Mouse (Mus musculus) hematopoietic stem cell, adult 5-6 weeks (primary cell): ENCODE measurements around the gene Dbt. TPM values are rescaled to one million over a fixed set of nuclear protein-coding genes. Genes with fewer than 3 reads are reported as not detected.
"Not testable (repeated sequence)": the region's sequence is repeated elsewhere in the genome, so short reads cannot be mapped to it uniquely, and the experiment has no call there.

Experiments
- ATAC-seq, 2 experiments: fragments of 125-278 bp in 1 of 2; replicated peaks in 1 of 2; 2 replicates each; pipeline ENCODE4 v1.8.0; 2016 to 2017; ENCODE audit warnings: inconsistent platforms in 2 of 2, mild to moderate bottlenecking in 2 of 2, moderate number of reproducible peaks in 2 of 2, low read depth in 1 of 2, moderate TSS enrichment in 1 of 2; ENCODE audit not compliant: low FRiP score in 2 of 2, poor library complexity in 2 of 2, severe bottlenecking in 2 of 2, insufficient read depth in 1 of 2, low TSS enrichment in 1 of 2
- total RNA-seq: library from RNA; stranded (forward); fragments of 172-1452, 232-1000 nt; gene quantifications from 2 replicates; pipeline ENCODE4 v1.2.3, GENCODE M21; 2017

Dbt gene
- total RNA-seq, 1 experiment from 2014 or later: 17.0 TPM

- ATAC-seq: no peak
Measured at GRCm38 (mm10) chr3:116529741-116530140, 16.9 kb downstream of the Dbt start.

GRCm38 (mm10) chr3:116530826-116531225, 18.0 kb downstream of the Dbt start:
- ATAC-seq: no peak

DNA sequence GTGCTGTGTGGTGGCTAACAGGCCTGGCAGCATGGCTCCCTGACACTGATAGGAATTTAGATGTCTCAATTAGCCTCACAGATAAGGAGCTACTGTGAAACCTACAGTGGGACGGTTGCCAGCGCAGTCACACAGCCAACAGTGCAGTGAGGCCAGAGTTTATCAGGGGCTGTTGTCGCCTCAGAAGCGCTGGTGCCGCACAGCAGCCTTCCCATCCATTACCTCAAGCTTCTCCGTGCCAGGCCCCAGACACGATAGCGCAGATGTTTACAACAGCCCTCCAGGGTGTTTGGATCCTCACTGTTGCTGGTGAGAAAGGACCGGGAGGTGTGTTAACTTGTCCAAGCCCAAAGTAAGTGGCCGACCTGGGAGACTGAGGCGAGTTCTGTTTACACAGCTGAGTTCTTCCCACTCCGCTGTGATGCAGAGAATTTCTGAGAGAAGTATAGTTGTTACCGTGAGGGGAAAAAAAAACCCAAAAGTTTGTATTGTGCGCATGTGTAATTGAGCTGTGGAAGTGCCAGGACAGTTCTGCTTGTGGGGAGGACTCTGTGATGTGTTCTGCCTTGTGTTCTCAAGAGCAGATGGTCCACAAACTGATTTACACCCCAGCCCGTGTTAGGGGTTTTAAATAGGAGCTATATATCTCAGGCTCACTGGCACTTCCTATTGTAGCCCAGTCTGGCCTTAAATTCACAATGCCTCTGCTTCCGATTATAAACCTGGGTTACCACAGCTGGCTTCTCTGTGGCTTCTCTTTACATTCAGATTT, 23.7 kb downstream of the Dbt start:
- peak; percentile 34 to 67; a peak in 1 of 4 replicates for ATAC-seq

DNA sequence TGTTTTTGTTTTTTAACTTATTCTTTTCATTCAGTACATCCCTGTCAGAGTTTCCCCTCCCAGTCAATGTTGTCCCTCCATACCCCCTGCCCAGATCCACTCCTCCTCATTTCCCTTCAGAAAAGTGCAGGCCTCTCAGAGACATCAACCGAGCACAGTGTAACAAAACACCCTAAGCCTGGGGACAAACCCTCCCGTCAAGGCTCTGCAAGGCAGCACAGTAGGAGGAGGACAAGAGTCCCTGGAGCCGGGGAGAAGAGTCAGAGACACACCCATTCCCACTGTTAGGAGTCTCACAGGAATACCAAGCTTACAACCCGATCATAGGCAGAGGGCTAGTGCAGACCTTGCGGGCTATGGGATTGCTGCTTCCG, 24.3 kb downstream of the Dbt start:
- no peak for ATAC-seq

DNA sequence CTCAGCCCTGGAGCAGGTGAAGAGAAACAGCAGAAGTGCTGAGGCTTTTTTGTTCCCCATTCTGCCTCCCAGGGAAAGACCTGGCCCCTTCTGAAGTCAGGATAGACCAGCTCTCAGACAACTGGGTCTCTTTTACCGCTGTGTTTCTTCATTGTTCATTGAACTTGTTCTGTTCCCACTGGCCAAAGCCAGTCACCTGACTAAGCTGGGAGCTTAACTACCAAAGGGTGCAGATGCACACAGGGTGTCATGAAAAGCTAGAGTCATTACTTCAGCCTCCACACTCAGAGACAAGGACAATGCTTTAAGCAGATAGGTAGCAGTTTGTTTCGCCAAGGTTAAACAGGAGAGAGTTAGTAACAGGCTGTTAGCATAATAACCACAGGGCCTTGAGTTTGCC, 29.2 kb downstream of the Dbt start:
- peak; percentile 2 to 4; a peak in 1 of 4 replicates for ATAC-seq

GRCm38 (mm10) chr3:116542532-116542931, 29.7 kb downstream of the Dbt start:
- peak; percentile 78 to 79 for ATAC-seq

GRCm38 (mm10) chr3:116547430-116547829, 34.6 kb downstream of the Dbt start:
- no peak for ATAC-seq

DNA sequence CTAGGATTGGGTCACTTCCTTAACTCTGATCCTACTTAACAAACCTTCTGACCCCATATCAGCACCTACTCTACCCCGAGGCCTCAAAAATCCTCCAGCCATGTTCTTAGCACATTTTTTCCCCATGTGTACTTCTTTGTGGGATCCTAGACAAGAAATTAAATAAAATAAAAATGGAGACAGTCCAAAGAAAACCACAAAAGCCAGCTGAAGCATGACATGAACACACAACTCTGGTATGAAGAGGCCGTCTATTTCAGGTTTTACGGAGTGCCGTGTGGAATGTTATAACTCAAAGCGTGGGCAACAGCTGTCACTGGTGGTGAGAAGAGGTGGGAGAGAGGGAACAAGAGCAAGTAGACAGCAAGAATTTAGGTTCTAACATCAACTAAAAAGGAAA, 38.5 kb downstream of the Dbt start:
- no peak for ATAC-seq

GRCm38 (mm10) chr3:116561315-116561714, 48.4 kb downstream of the Dbt start:
- ATAC-seq: not testable (repeated sequence)

DNA sequence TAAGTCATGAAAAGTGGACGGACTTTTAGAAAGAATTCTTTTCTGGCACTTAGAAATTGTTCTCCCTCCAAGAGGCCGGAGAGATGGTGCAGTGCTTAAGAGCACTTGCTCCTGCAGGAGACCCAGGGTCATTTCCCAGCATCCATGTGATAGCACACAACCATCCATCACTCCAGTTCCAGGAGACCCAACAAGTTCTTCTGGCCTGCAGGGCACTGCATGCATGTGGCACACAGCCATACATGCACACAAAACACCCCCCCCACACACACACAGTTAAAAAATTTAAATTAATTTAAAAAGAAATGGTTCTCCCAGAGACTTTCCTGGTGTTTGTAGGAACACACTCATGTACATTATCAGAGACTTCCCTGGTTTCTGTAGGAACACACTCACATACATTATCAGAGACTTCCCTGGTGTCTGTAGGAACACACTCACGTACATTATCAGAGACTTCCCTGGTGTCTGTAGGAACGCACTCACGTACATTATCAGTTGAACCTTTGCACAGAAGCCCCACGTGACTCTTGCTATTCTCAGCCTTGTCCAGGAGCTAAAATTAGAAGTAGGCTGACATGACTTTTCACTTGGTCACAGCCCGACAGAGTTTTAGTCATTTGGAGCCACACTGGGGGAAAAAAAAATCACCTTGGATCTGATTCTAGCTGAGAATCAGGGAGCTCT, 49.7 kb downstream of the Dbt start, which contains the start of gene Lrrc39:
Gene Lrrc39 (plus strand): TSS at position 566 of the 687 bp plus-strand sequence.
- ATAC-seq: peak; percentile 56 to 80

DNA sequence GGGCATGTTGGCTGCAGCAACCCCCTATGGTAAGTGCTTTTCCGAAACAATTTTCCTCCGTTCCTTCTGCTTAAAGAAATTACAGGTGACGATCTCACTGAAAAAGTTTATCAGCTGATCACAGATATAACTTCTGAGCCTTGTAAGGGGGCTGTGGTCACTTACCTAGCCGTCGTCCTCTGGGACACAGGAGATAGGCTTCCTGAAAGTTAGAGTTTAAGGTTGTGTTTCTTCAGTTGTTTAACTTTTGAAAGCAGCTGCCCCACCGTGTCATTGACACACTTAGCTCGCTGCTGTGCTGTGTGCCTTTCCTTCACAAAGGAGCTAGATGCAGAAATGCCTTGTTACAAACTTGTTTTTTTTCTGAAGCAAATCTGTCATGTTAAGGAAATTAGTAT, 50.2 kb downstream of the Dbt start:
- peak in 1 of 2 experiments; percentile 38; a peak in 1 of 4 replicates for ATAC-seq

- ATAC-seq: peak; percentile 58 to 71
Measured at GRCm38 (mm10) chr3:116570628-116571027, 57.8 kb downstream of the Dbt start.

GRCm38 (mm10) chr3:116577286-116577685, 64.4 kb downstream of the Dbt start:
- peak in 1 of 2 experiments; percentile 32; a peak in 1 of 4 replicates for ATAC-seq

DNA sequence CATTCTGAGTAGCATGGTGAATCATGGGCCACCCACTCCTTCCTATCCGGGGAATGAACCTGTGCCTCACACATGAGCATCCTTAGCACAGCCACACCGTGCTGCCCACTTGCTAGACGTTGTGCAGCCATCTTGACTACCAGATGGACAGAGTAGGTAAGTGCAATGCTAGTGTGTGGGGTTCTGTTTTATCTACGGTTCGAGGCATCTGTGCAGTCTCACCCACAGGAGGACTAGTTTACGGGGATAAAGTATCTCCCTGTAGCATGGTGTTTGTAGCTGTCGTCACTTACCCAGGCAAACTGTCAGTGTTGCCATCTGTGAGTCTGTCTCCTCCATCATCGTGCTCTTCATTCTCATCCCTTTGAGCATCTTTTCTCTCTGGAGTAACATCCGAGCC, 69.3 kb downstream of the Dbt start:
- ATAC-seq: no peak

DNA sequence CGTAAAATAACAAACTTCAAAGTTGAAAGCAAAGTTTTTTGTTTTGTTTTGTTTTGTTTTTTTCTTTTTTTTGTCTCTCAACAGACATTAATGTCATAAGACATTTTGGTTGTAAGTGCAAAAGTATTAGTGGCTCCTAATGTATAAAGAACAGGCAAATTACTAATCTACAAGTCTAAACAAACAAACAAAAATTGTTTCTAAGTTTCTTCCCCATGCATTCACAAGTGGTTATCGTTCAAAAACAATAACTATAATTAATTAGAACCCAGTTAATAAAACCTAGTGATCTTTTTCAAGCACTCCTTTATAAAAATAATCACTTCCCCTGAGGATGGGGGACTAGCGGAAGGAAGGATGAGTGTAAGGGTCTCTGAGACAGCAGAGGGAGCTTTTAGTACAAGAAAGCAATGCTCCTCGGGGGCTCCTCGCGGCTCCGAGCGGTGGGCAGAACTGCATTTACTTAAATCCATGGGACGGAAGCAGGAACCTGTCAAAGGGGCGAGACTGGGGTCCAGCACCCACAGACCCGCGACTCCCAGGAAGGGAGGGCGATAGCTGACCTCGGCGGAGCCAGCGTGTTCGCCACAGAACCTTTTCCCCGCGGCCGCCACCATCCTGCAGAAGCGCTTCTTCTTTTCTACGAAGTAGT, 81.3 kb downstream of the Dbt start:
- ATAC-seq: peak; percentile 55 to 61

DNA sequence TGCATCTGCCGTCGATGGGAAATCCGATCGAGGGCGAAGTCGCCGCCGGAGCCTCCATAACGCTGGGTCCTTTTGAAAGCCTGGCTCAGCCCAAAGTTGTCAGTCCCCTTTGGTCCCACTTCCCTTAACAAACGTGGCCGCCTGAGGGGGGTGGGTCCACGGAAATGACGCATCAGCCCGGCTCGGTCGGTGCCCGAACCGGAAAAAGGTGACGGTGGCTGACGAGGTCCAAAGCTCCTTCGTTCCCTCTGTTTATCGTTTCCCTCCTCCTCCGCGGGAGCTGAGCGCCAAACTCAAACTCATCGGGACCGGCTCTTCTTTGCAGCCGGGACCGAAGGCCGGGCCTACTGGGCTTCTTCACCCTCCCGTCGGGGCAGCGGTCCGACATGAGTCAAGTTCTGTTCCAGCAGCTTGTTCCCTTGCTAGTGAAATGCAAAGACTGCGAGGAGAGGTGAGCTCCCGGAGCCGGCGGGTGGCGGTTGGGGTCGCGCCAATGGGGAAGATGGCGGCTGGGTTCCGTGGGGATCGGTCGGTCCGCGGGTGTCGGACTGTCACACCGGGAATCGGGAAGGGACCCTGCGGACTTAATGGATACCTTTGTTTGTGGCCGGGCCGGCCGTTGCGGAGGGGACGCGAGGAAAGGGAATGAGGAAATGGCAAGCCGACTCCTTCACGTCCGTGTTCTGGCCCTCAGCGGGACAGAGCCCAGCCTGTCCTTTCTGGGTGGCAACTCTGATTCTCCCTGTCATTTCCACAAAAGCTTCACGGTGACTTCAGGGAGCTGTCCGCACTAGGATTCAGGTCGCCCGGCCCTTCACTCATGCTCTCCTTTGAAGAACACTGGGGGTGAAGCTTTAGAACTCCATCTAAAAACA, 82.1 kb downstream of the Dbt start, which contains the start of gene Sass6:
Gene Sass6 (plus strand): TSS at position 255 of the 875 bp plus-strand sequence.
- ATAC-seq: peak; percentile 97 to 98

GRCm38 (mm10) chr3:116595603-116595991, 82.7 kb downstream of the Dbt start:
- ATAC-seq: no peak
